Mouse (Mus musculus) embryonic stem cell, embryonic (primary cell): ENCODE measurements around the gene Abcc4.

ENCODE experiments used
- CTCF ChIA-PET, 4 experiments: fragments of 300-600 bp in 2 of 4; fragments of 350-600 bp in 2 of 4; sonication (Branson Sonifier 250); formaldehyde crosslinking; loops; one replicate each; lab custom pipeline; 2022; ENCODE audit warnings: inconsistent platforms in 2 of 4; lab: Charles Lee
- POLR2A ChIA-PET, 4 experiments: fragments of 300-600 bp in 2 of 4; fragments of 350-600 bp in 2 of 4; sonication (Branson Sonifier 250); formaldehyde crosslinking; loops; one replicate each; lab custom pipeline; 2022; ENCODE audit warnings: antibody characterized with exemption in 4 of 4, inconsistent platforms in 1 of 4; lab: Charles Lee

Abcc4 gene

DNA sequence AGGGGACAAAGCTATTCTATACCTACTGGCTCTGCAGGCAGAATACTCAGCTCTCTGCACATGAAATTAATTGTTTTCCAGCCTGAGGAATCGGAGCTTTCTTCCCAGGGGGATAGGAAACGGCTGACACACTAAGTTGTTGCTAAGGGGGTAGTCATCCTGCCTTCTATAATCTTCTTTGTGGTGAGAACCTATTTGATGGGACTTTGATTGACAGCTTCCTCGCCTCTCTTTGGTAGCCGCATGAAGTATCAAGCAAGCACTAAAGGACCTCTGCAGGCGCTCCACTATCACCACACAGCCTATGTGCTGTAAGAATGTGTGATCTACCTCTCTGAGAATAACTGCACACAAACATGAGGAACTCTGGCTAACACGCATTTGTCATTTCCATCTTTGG lies 105.3 kb downstream of the Abcc4 start:
- ChIA-PET CTCF (interaction anchor here in 2 of 4 experiments (1.0 to 1.9 kb wide), 3 partner anchors 9 to 167 kb away, joined by 3 to 5 read pairs (median 4); no protein-coding TSS in a partner anchor), POLR2A (no interaction called here)

DNA sequence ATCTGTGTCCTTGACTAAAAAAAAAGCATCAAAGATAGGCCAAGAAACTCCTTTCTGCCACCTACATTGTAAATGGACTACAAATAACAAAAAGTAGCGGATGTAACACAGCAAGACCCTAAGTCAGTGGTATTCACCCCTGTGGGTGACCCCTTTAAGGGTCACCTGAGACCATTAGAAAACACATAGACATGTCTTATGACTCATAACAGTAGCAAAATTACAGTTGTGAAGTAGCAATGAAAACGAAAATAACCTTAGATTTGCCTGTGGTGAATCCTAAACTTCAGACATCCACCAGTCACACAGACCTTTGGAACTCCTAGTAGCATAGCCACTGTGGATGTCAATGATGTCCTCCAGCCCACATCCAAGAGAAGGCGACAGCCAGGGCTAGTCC lies 107.3 kb downstream of the Abcc4 start:
- POLR2A ChIA-PET: no interaction called here
- CTCF ChIA-PET: no interaction called here

DNA sequence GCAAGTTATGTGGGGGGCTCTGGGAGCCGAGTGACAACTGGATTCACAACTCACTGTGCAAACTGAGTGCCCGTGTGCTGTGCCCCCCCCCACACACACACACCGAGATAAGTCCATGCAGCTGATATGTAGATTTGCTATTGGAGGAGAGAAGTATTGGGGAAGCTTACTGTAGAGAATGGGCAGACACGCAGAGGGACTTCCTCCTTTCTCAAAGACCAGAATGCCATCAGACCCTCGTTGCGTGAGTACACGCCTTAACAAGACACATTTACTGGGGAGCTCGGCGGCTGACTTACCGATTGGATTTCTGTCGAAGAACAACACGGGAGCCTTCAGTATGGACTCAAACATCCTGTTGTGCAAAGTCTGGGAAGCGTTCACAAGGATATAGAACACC lies 111.6 kb downstream of the Abcc4 start:
- ChIA-PET POLR2A (no interaction called here), CTCF (interaction anchor here in 2 of 4 experiments (0.7 to 1.4 kb wide), 3 partner anchors 9 to 210 kb away, joined by 3 to 4 read pairs (median 3); no protein-coding TSS in a partner anchor)

DNA sequence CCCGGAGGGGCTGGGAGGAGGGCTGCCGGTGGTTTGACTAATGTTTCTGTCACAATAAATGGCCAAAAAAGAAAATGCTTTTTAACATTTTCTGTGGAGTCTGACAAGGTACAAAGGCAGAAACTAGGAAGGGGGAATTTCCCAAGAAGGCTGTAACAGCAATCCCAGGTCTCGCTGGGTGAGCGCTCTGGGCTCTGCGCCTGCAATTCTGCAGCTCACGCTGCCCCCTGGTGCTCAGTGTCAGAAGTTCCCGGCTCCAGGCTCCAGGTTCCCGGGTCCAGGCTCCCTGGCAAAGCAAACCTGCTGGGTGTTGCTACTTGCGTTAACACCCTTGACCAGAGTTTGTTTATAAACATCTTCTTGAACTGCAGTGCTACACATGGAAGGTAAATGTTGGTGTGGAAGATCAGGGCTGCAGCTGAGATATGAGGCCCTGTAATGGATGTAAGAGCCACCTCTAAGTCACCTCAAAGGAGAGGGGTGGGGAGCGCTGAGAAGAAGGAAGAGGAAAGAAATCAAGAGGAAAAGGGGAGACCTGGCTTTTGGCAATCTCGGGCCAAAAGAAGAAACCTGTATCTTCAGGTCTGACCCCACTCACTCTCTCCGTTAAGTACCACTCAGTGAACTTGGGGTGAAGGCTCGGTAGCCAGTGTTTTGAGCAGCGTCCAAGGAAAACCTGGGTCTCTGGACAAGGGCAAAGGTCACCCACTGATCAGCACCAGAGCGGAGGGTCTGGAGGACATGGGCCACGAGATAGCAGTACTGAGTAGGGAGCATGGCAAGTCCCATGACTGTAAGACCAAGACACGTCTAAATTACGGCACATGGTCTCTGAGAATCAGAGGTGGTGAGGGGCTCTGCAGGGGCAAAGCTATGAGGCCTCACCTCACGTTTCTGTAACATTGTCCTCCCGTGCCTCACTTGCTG lies 114.3 kb downstream of the Abcc4 start:
- POLR2A ChIA-PET: interaction anchor here in 1 of 4 experiments (0.6 kb wide), 1 partner anchor 10 kb away, joined by 3 read pairs; no protein-coding TSS in a partner anchor
- CTCF ChIA-PET: interaction anchor here in 3 of 4 experiments (0.6 to 1.7 kb wide), 11 partner anchors 9 to 384 kb away, joined by 3 to 5 read pairs (median 3); no protein-coding TSS in a partner anchor

DNA sequence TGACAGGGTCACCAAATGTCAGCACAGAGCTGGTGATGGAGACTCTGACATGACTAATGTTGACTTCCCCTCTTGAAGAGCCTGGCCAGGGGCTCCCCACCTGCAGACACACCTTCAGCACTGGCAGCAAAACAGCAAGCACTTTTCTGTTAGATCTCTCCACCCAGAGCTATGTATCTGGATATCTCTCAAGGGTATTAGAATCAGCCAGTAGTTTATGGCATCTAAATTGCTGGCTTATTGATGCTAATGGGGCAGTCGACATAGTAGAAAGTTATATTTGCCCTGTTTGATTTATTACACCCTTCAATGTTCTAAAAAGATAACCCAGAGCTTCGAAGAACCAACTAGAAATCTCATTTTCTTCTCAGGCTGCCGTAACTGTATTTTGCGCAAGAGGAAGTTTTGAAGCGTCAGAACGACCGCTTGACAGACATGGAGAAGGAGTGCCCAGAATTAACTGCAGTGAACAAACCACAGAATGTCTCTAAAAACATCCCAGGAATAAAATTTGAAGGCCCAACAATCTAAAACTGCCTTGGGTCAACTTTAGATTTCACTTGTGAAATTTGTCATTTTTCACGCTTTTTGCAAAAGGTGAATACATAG lies 123.6 kb downstream of the Abcc4 start:
- POLR2A ChIA-PET: interaction anchor here in 2 of 4 experiments (0.7 to 1.7 kb wide), 4 partner anchors 8 to 1589 kb away, joined by 3 read pairs; no protein-coding TSS in a partner anchor

DNA sequence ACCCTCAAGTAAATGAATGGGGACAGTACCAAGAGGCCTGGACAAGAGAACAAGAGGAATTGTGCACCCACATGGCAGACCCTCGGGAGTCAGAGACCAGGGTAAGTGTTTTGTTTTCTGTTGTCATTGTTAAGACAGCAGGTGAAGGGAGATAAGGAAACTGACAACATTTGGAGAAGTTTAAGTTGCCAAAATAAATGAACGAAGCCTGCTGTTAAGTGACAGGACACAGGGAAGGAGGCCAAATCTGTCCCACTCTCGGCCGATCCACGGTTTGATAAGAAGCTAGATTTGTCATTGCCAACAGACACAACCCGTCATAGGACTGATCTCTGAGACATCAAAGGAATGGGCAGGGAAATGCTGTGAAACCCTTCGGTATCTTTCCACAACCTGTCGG lies 124.3 kb downstream of the Abcc4 start:
- ChIA-PET POLR2A (interaction anchor here in 1 of 4 experiments (0.8 kb wide), 1 partner anchor 10 kb away, joined by 3 read pairs; no protein-coding TSS in a partner anchor), CTCF (no interaction called here)

More for the DNA sequence above, 123.6 kb downstream of the Abcc4 start:
- CTCF ChIA-PET: interaction anchor here in 1 of 4 experiments (0.6 kb wide), 1 partner anchor 60 kb away, joined by 3 read pairs; no protein-coding TSS in a partner anchor

DNA sequence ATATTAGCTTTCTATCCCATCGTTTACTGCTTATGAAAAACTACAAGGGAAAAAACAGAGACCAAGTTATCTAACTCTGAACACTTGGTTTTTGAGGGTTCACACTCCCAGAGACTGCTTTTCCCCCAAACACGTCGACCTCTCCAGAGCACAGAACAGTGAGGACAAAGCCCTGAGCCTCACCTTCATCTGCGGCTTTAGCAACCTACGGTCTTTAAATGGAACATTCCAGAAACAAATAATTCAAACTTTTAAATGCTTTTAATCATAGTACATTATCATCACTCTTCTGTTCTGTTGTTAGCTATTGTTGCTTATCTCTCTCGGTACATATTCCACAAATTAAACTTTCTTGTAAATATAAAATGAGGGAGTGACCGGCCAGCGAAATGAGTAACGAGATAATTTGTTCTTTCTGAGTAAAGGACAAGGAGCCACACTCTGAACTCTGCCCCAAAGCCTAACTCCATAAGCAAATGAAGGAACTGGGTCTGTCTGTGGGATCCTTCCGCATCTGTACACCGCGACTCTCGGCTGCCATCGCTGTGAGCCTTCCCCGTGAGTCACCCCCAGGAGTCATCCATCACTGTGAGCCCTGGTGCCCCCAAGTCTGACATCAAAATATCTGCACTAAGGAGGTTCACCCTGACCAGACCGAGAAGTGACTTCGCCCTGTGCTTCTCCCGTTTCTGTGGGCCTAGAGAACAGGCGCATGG lies 126.8 kb downstream of the Abcc4 start:
- POLR2A ChIA-PET: interaction anchor here in 1 of 4 experiments (0.6 to 1.6 kb wide), 3 partner anchors 13 to 137 kb away, joined by 3 to 4 read pairs (median 3); no protein-coding TSS in a partner anchor
- CTCF ChIA-PET: no interaction called here

DNA sequence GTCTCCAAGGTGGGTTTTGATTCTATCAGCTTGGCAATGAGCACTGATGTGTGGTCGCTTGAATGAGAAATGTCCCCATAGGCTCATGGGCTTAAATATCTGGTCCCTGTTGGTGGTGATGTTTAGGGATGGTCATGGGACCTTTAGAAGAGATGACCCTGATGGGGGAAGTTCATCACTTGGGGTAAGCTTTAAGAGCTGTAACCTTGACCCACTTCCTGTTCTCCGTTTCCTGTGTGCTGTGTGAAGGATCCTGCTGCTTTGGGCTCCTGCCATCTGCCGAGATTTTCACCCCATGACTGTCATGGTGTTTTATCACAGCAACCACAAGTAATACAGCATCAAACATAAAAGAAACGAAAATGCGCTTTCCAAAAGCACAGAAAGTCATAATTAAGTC lies 128.1 kb downstream of the Abcc4 start:
- ChIA-PET CTCF (no interaction called here), POLR2A (interaction anchor here in 3 of 4 experiments (0.8 to 1.5 kb wide), 3 partner anchors 12 to 15 kb away, joined by 3 to 4 read pairs (median 3); no protein-coding TSS in a partner anchor)

DNA sequence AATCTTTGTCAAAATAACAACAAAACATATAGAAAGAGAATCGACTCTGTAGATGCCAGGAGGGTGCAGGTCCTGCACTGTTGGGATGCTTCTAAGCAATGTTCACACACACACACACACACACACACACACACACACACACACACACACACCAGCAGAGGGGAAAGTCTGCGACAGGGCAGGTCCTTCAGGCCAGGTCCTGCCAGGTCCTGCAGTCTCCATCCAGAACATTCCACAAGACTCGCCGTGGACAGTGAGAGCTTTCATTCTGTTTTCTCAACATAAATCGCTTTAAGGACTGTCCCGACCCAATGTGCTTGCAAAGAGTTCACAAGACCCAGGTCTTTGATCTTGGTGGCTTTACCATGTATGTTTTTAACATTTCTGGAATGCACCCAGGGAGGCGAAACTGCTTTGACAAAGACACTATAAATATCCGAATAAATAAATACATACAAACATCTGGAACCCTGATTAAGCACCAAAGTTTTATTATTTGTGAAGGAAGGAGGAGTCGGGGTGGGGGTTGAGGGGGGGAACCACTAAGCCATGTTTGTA lies 133.3 kb downstream of the Abcc4 start:
- ChIA-PET POLR2A (interaction anchor here in 1 of 4 experiments (0.6 kb wide), 1 partner anchor 105 kb away, joined by 3 read pairs; no protein-coding TSS in a partner anchor), CTCF (no interaction called here)

DNA sequence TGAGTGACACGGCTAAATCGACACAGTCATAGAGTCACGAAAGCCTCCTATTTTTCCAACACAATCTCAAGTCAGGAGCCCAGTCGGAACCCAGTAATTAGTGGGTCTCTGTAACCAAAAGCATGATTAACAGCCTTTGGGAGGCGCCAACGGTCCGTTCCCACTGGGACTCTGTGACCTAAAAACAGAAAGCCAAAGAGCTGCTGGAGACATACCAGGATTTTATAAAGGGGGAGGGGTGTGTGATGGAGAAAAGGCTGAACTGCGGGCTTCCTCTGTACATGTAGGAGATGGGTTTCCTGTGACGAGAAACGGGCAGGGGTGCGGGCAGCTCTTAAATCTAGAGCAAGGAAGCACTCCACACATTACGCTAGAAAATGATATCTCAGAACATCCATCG lies 136.4 kb downstream of the Abcc4 start:
- CTCF ChIA-PET: interaction anchor here in 1 of 4 experiments (0.9 kb wide), 1 partner anchor 22 kb away, joined by 3 read pairs; no protein-coding TSS in a partner anchor

DNA sequence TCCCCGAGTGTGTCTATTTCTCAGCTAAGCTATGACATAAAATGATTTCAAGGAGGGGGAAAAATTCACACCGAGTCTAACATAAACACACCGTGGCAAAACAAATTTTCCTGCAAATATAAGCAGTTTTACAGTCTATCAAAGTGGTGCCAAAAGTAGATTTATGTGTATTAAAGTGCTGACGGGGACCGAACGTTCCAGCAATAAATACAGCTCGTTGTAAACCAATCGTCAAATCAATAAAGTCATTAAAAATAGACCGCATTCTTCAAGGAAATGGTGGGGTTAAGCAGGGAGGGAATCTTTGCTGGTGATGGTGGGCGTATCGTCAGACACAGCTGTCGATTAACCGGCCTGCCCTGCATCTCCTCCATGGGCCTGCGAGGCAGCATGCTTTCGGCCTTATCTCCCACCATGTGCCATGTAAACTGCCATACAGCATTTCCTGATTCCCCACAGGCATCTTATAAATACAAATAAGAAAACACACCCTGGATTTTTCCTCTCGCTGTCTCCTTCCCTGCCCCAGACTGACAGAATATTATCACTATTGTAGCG lies 137.8 kb downstream of the Abcc4 start:
- ChIA-PET POLR2A (no interaction called here), CTCF (no interaction called here)

More for the DNA sequence above, 136.4 kb downstream of the Abcc4 start:
- POLR2A ChIA-PET: interaction anchor here in 1 of 4 experiments (1.5 kb wide), 1 partner anchor 24 kb away, joined by 5 read pairs; no protein-coding TSS in a partner anchor

DNA sequence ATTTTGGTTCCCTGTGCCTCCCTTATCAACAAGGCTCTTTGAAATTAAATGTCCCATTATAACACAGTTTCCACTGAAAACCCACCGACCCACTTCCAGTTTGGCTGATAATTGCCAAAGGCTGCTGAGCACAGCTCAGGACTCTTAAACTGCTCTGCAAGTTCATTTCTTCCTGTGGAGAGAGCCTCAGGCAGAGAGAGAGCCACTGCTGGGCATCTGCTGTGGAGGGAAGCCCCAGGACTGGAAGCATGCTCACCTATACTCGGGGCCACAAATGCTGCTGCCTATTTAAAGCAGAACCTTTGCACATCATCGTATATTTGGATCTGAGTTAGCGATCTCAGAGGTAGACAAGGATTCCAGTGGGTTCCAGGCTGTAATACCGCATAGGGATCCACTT lies 139.2 kb downstream of the Abcc4 start:
- ChIA-PET CTCF (interaction anchor here in 2 of 4 experiments (0.7 to 0.9 kb wide), 2 partner anchors 43 to 201 kb away, joined by 3 read pairs; no protein-coding TSS in a partner anchor), POLR2A (interaction anchor here in 3 of 4 experiments (0.8 to 1.3 kb wide), 7 partner anchors 9 to 143 kb away, joined by 3 to 4 read pairs (median 3); no protein-coding TSS in a partner anchor)

DNA sequence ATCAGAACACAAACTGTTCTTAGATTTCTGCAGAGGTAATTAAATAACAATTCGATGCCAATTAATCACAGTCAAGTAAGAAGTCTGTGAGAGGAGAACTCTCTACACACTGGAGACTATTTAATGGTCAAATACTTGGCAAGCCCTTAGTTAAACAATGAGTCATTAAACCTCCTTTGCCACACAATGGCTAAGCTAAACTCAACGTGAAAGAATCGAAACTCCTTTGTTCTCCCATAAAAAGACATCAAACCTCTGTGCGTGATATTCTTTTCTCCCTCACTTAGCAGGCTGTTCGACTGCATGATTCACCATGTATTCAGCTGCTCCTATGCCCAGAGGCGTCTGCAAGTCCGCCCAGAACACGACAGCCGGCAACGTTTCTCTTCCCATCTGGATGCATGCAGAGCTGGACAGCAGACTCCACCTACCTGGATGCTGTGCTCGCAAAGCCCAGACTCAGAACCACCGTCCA lies 139.8 kb downstream of the Abcc4 start:
- ChIA-PET CTCF (interaction anchor here in 2 of 4 experiments (0.7 to 1.2 kb wide), 3 partner anchors 25 to 202 kb away, joined by 3 to 4 read pairs (median 3); no protein-coding TSS in a partner anchor), POLR2A (interaction anchor here in 3 of 4 experiments (0.8 to 1.9 kb wide), 10 partner anchors 9 to 143 kb away, joined by 3 to 7 read pairs (median 3); no protein-coding TSS in a partner anchor)

DNA sequence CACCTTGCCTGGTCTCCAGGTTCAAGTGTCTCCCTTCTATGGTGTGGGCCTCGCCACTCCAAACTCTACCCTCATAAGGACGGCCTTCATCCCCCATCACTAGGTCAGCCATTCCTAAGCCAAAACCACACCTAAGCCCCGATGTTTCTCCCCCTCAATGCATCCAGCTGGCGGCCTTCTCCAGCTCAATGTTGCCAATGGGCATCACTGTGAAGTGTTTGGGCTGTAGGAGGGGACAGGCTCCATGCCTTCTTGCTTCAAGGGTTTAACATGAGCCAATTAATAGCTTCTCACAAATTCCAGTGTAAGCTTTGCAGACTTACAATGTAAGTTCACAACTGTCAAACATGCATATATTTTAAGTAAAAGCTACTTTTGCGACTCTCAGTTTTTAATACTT lies 140.3 kb downstream of the Abcc4 start:
- CTCF ChIA-PET: interaction anchor here in 1 of 4 experiments (1.2 kb wide), 1 partner anchor 26 kb away, joined by 4 read pairs; no protein-coding TSS in a partner anchor
- POLR2A ChIA-PET: interaction anchor here in 2 of 4 experiments (1.0 to 1.9 kb wide), 7 partner anchors 8 to 124 kb away, joined by 3 to 7 read pairs (median 3); no protein-coding TSS in a partner anchor

DNA sequence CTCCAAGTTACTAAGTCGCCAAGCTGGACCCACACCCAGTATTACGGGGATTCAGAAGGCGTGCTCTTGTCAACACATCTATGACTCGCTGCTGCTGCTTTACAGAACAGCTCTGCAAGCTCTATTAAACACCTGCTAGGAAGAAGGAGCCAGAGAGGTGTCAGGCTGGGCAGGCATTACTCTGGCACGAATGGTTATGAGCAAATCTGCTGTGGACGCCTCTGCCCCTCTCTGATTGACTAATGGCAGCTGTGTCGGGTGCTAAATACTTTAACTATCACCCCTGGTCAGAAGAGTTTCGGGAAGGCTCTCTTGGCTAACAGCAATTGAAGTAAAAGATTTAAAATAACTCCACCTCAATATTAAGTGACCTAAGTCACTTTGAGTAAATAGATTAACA lies 142.4 kb downstream of the Abcc4 start:
- ChIA-PET POLR2A (no interaction called here), CTCF (no interaction called here)

DNA sequence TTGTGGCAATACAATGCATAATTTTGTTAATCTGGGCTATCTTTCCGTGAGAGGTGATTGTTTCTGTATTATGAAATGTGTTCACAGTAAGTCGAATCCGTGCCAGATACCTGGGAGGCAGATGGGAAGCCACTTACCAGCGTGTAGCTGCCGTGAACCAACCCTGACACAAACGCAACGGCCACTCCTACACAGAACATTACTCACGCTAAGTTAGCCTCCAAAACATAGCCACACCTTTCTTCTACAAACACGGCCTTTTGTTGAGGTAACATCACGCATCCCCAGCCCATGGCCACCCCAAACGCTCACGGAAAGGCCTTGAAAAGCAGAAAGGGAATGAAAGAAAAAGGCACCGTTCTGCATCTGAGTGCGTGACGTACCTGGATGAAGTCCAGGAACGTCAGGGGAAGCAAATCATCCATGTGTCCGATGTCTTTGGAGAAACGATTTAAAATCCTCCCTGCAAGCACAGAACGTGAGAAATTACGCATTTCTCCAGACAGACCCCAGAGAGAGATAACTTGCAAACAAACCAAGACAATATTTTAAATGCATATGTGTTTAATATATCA lies 153.0 kb downstream of the Abcc4 start:
- CTCF ChIA-PET: no interaction called here

DNA sequence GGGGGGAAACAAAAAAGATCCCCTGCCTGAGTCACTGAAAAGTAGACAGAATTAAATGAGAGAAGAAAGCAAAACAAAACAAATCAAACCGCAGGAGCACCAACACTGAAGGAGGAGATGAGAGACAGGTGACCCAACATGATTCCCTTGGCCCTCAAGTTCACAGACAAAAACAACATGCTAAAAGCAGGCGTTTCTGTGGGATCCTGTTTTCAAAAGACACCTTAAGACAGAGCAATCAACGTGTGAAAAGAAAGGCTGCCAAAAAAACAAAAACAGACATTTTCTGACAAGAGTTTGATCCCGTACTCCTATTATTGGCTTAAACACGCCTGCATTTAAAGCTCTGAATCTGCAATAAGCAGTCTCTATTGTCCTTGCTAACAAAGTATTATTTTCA lies 153.6 kb downstream of the Abcc4 start:
- ChIA-PET POLR2A (interaction anchor here in 1 of 4 experiments (1.5 kb wide), 2 partner anchors 9 to 14 kb away, joined by 4 to 5 read pairs; no protein-coding TSS in a partner anchor), CTCF (no interaction called here)

More for the DNA sequence above, 153.0 kb downstream of the Abcc4 start:
- POLR2A ChIA-PET: interaction anchor here in 1 of 4 experiments (1.5 kb wide), 1 partner anchor 13 kb away, joined by 4 read pairs; no protein-coding TSS in a partner anchor
